Mouse (Mus musculus) Patski (cell line): ENCODE results near the gene Slc41a2. TPM values are rescaled to one million over a fixed set of nuclear protein-coding genes. Genes with fewer than 3 reads are reported as not detected.
"Not testable (repeated sequence)": the region's sequence is repeated elsewhere in the genome, so short reads cannot be mapped to it uniquely, and the experiment has no call there.

Source experiments
- ATAC-seq: fragments of 100-300 bp; one replicate; pipeline ENCODE4 v1.8.0; 2021
- CTCF ChIA-PET: fragments of 350-600 bp; sonication (Branson Sonifier 250); formaldehyde crosslinking; loops from one replicate; lab custom pipeline; 2022; ENCODE audit warnings: inconsistent platforms; lab: Charles Lee
- POLR2A ChIA-PET: fragments of 350-600 bp; sonication (Branson Sonifier 250); formaldehyde crosslinking; loops from one replicate; lab custom pipeline; 2022; ENCODE audit warnings: antibody characterized with exemption, inconsistent platforms; lab: Charles Lee
- DNase-seq: peaks from one replicate; pipeline ENCODE4 v3.0.0-alpha.2; 2011; ENCODE audit warnings: low read depth, low spot score
- H3K27me3 ChIP-seq: fragments of 371-371 bp; one replicate; pipeline ENCODE4 v1.5.1; 2021
- CTCF ChIP-seq: fragments of 100-300 bp; IDR thresholded peaks from one replicate; pipeline ENCODE4 v1.5.1; 2021
- in situ Hi-C: fragments of 300-500 bp; cut with MboI; formaldehyde crosslinking; loops from 3 replicates; pipeline ENCODE4 v1.11.1; 2018; ENCODE audit warnings: low pct_unique_long_range_greater_than_20kb, mixed read lengths
- polyA plus RNA-seq: library from polyadenylated mRNA; unstranded; gene quantifications from one replicate; pipeline ENCODE4 v1.2.3, GENCODE M21; 2021

Slc41a2 gene
- 30.0 TPM for polyA plus RNA-seq

DNA sequence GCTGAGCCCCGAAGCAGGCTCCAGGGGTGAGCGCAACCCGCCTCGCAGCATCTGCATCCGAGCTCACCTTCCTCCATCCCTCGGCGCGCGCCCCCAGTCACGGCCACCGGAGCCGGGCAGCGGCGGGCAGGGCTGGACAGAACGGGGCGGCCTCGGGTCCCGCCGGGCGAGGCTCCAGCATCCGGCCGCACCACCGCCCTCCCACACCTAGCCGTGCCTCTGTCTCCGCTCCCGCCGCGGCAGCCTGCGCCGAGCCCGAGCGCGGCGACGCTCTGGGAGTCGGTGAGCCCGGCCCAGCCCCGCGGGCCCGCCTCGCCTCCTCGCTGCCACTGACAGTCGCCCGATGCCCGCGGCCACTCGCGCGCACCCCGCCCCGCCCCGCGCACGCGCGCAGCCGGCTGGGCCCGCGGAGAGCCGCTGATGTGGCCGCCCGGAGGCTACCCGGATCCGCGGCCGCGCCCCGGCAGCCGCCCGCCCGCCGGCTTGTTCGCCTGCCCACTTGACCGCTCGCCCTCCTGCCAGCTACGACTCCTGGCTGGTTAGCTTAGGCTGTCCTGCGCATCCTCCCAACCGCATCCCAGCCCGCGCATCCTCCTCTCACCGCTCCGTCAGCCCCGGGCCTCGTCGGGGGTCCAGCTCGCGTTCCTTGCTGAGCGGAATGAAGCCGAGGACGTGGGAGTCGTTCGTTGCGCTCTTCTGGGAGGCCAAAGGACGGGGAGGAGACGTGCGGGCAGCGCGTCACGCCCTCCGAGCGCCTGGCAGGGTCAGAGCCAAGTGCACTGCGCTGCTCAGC, at the start of gene Slc41a2:
TSS of gene Slc41a2 (minus strand) at position 724 of the 793 bp plus-strand sequence.
- ChIA-PET POLR2A (no interaction called here), CTCF (interaction anchor here (1.1 kb wide), 1 partner anchor 17 kb away, joined by 3 read pairs; no protein-coding TSS in a partner anchor)
- in situ Hi-C loops: no loop called here
- DNase-seq: no peak
- no peak for TF ChIP-seq CTCF
- ATAC-seq: peak; percentile 86
- H3K27me3 ChIP-seq: no peaks in the 10 kb centered on the region

- ChIA-PET POLR2A (no interaction called here), CTCF (no interaction called here)
- no peaks in the 10 kb centered on the region for H3K27me3 ChIP-seq
- DNase-seq (no peak), ATAC-seq (no peak)
- in situ Hi-C loops: no loop called here
- TF ChIP-seq CTCF: no peak
Observed at GRCm38 (mm10) chr10:83385330-83385910, 47.7 kb upstream of the Slc41a2 start.

DNA sequence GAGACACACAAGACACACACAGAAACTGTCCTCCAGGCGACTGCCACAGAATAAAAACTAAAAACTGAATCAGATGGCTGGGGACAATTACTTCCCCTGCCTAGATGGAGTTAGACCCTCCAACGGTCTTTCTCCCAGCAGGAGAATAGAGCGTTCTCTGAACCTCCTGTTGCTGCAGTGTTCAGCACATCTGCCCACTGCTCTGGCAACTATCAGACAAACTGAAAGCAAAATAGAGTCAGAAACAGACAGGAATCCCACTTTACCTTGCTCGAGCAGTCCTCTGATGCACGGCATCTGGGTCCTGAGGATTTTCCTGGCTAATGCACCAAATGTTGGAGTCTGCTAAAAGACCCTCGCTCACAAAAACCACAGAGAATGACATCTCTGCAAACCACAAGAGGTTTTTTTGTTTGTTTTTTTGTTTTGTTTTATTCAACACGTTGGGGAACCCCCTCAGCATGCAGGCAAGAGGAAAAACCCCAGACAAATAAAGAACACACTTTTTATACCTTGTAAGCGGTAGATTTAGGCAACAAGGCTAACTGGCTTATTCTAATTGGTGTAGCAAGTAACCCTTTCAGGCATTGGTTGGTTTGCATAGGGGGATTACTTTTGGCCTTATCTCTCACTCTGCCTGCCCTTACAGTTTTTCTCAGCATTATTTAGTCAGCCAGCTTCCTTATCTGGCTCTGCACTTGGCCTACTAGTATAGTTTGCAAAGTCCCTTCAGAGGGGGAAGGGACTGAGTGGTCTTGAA, 47.0 kb upstream of the Slc41a2 start:
- in situ Hi-C loops: loop anchor here (5.0 kb wide), 1 partner anchor 68 kb away; no protein-coding TSS in a partner anchor
- CTCF ChIA-PET: no interaction called here
- no peak for DNase-seq
- ATAC-seq: no peak
- TF ChIP-seq CTCF: no peak
- POLR2A ChIA-PET: no interaction called here
- H3K27me3 ChIP-seq: no peaks in the 10 kb centered on the region

- POLR2A ChIA-PET: no interaction called here
- no peaks in the 10 kb centered on the region for H3K27me3 ChIP-seq
- in situ Hi-C loops: loop anchor here (5.0 kb wide), 1 partner anchor 68 kb away; no protein-coding TSS in a partner anchor
- CTCF ChIA-PET: no interaction called here
- TF ChIP-seq CTCF: no peak
- ATAC-seq (no peak), DNase-seq (no peak)
Observed at GRCm38 (mm10) chr10:83383863-83384262, 46.2 kb upstream of the Slc41a2 start.

GRCm38 (mm10) chr10:83382988-83383387, 45.3 kb upstream of the Slc41a2 start:
- DNase-seq: no peak
- POLR2A ChIA-PET: no interaction called here
- no peak for TF ChIP-seq CTCF
- CTCF ChIA-PET: interaction anchor here (1.0 kb wide), 1 partner anchor 126 kb away, joined by 3 read pairs; no protein-coding TSS in a partner anchor
- no peaks in the 10 kb centered on the region for H3K27me3 ChIP-seq
- in situ Hi-C loops: loop anchor here (5.0 kb wide), 1 partner anchor 69 kb away; no protein-coding TSS in a partner anchor
- no peak for ATAC-seq

DNA sequence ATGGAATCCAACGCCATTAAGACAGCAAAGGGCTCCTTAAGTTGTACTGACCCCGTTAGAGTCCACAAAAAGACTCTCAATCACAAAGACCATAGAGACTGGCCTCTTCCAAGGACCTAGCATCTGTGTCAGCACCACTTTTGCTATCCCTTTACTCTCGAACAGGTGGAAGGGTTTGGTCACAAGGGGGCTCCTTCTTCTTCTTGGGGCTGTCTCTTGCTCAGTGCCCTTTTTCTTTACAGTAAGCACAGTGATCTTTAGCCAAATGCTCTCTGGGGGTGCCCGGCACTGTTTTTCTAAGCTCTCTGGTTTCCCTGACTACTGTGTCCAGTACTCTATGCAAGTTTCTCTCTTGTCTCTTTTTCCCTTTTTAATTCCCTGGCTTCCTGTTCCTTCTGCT, 44.8 kb upstream of the Slc41a2 start:
- in situ Hi-C loops: loop anchor here (5.0 kb wide), 1 partner anchor 70 kb away; no protein-coding TSS in a partner anchor
- H3K27me3 ChIP-seq: no peaks in the 10 kb centered on the region
- POLR2A ChIA-PET: no interaction called here
- CTCF ChIA-PET: interaction anchor here (1.0 kb wide), 1 partner anchor 126 kb away, joined by 3 read pairs; no protein-coding TSS in a partner anchor
- TF ChIP-seq CTCF: no peak
- DNase-seq: no peak
- ATAC-seq: no peak

DNA sequence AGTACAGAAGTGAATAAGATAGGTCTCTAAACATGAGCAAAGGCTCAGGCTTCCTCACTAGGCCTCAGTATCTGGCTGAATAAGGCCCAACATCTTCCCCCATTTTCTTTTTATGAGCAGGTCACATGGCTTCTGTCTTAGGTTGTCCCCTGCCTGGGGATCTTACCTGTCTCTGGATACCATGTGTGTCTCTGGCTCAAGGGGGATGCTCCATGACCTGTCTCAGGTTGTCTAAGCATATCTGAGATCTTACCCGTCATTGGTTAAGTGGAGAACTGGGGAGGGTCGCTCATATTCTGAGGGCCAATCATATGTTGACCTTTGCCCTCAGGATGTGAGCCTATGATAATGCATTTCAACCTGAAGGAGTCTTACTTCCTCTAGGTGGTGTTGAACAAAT, 42.8 kb upstream of the Slc41a2 start:
- CTCF ChIA-PET: no interaction called here
- no peak for ATAC-seq

GRCm38 (mm10) chr10:83378083-83378833, 40.6 kb upstream of the Slc41a2 start:
- in situ Hi-C loops: no loop called here
- ChIA-PET POLR2A (no interaction called here), CTCF (interaction anchor here (0.8 kb wide), 1 partner anchor 19 kb away, joined by 3 read pairs; no protein-coding TSS in a partner anchor)
- TF ChIP-seq CTCF: no peak
- DNase-seq: no peak
- no peaks in the 10 kb centered on the region for H3K27me3 ChIP-seq
- ATAC-seq: no peak

More for the DNA sequence above, 42.8 kb upstream of the Slc41a2 start:
- no peak for TF ChIP-seq CTCF
- H3K27me3 ChIP-seq: no peaks in the 10 kb centered on the region
- POLR2A ChIA-PET: no interaction called here
- no peak for DNase-seq
- in situ Hi-C loops: loop anchor here (5.0 kb wide), 1 partner anchor 72 kb away; no protein-coding TSS in a partner anchor

- DNase-seq (no peak), ATAC-seq (no peak)
- ChIA-PET POLR2A (no interaction called here), CTCF (no interaction called here)
- in situ Hi-C loops: no loop called here
- TF ChIP-seq CTCF: no peak
- no peaks in the 10 kb centered on the region for H3K27me3 ChIP-seq
Observed at GRCm38 (mm10) chr10:83376911-83377682, 39.4 kb upstream of the Slc41a2 start.

- CTCF ChIA-PET, DNase-seq, POLR2A ChIA-PET, in situ Hi-C loops, ATAC-seq, H3K27me3 ChIP-seq: not testable (repeated sequence)
Observed at GRCm38 (mm10) chr10:83375458-83375857, 37.8 kb upstream of the Slc41a2 start.
